Mouse (Mus musculus) brain, embryonic 14.5 days (tissue): ENCODE results near the gene Lcn6.

Experiments
- CTCF ChIP-seq: fragments of 200-500 bp; IDR thresholded peaks from 2 replicates; pipeline ENCODE4 v1.5.1; 2012; ENCODE audit warnings: inconsistent platforms, mild to moderate bottlenecking, moderate library complexity, borderline replicate concordance; ENCODE audit not compliant: insufficient read depth, insufficient read length; ENCODE audit errors: extremely low read depth
- POLR2A ChIP-seq: fragments of 200-500 bp; IDR thresholded peaks from 2 replicates; pipeline ENCODE4 v1.6.1; 2012; ENCODE audit warnings: mild to moderate bottlenecking, inconsistent platforms, borderline replicate concordance; ENCODE audit not compliant: poor library complexity, insufficient read depth, insufficient read length, severe bottlenecking; ENCODE audit errors: extremely low read depth

DNA sequence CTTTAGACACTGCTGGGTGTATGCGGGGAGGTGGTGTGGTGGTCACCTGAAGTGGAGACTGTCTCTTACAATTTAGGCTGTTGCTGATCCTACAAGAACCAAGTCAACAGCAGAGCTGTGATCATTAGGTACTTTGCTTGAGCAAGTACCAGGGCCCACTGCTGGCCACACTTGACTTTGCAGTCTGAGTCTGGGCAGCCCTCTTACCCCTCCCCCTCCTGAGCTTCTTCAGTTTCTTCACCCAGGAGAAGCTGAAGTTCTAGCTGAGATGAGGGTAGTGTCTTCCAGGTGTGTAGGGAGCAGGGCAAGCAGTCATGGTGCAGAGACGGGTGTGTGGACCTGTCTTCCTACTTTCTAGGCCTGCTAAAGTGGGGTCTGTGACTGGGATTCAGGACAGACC lies 31.5 kb downstream of the Lcn6 start:
- TF ChIP-seq POLR2A (no peak), CTCF (peak; percentile 41; the same call in 1 of the 2 replicates)
